Mouse (Mus musculus) gastrocnemius, postnatal 25 days (tissue): ENCODE results near the gene Klhl26. TPM values are rescaled to one million over a fixed set of nuclear protein-coding genes. Genes with fewer than 3 reads are reported as not detected.

ENCODE experiments used
- DNase-seq: peaks from one replicate; pipeline ENCODE4 v3.0.0; 2022
- total RNA-seq, 2 experiments: library from RNA; stranded (reverse); gene quantifications; 1 replicate in 1 of 2; 2 replicates in 1 of 2; pipeline ENCODE4 v1.2.3; 2021

Gene Klhl26
- total RNA-seq, 2 experiments from 2014 or later, result 4.9 to 6.1 TPM

GRCm38 (mm10) chr8:70501820-70502529, 25.2 kb upstream of the Klhl26 start:
- DNase-seq, result peak; percentile 75

GRCm38 (mm10) chr8:70500386-70501301, 23.9 kb upstream of the Klhl26 start:
- no peak for DNase-seq

GRCm38 (mm10) chr8:70495771-70496062, 18.9 kb upstream of the Klhl26 start:
- no peak for DNase-seq

- no peak for DNase-seq
These were observed 18.4 kb upstream of the Klhl26 start for GRCm38 (mm10) chr8:70495001-70495770.

GRCm38 (mm10) chr8:70494416-70494945, 17.7 kb upstream of the Klhl26 start:
- DNase-seq, result no peak

- no peak for DNase-seq
These were observed 17.1 kb upstream of the Klhl26 start for GRCm38 (mm10) chr8:70493692-70494415.

GRCm38 (mm10) chr8:70492664-70493640, 16.2 kb upstream of the Klhl26 start, which contains the start of gene Crlf1:
TSS of gene Crlf1 (plus strand) at chr8:70493158.
- DNase-seq, result no peak

GRCm38 (mm10) chr8:70490880-70491495, 14.2 kb upstream of the Klhl26 start:
- no peak for DNase-seq

- DNase-seq, result no peak
These were observed 13.5 kb upstream of the Klhl26 start for GRCm38 (mm10) chr8:70490061-70490879.

GRCm38 (mm10) chr8:70489576-70489975, 12.8 kb upstream of the Klhl26 start:
- no peak for DNase-seq

GRCm38 (mm10) chr8:70488931-70489470, 12.2 kb upstream of the Klhl26 start:
- DNase-seq, result no peak

- no peak for DNase-seq
These were observed 11.4 kb upstream of the Klhl26 start for GRCm38 (mm10) chr8:70487993-70488796.

GRCm38 (mm10) chr8:70486941-70487520, 10.3 kb upstream of the Klhl26 start, which contains the start of gene Tmem59l:
TSS of gene Tmem59l (minus strand) at chr8:70487358.
- DNase-seq, result no peak

- no peak for DNase-seq
These were observed 9.5 kb upstream of the Klhl26 start for GRCm38 (mm10) chr8:70486191-70486681.

GRCm38 (mm10) chr8:70482943-70483342, 6.2 kb upstream of the Klhl26 start:
- DNase-seq, result no peak

GRCm38 (mm10) chr8:70481908-70482307, 5.1 kb upstream of the Klhl26 start:
- no peak for DNase-seq
